Mouse (Mus musculus) cortical plate, adult 2 months (tissue): ENCODE results near the gene Kcnt2. TPM values are rescaled to one million over a fixed set of nuclear protein-coding genes. Genes with fewer than 3 reads are reported as not detected.

Experiments used
- H3K27ac ChIP-seq: fragments of 200-500 bp; 2 replicates; pipeline ENCODE4 v1.5.1; 2012; ENCODE audit warnings: low read length, control low read depth, inconsistent platforms; ENCODE audit not compliant: insufficient read depth
- H3K4me1 ChIP-seq: fragments of 200-500 bp; 2 replicates; pipeline ENCODE4 v1.6.1; 2011; ENCODE audit warnings: low read length; ENCODE audit not compliant: control insufficient read depth, insufficient read depth
- H3K4me3 ChIP-seq: fragments of 200-500 bp; 2 replicates; pipeline ENCODE4 v1.5.1; 2011; ENCODE audit warnings: mild to moderate bottlenecking, low read length, control low read depth; ENCODE audit not compliant: insufficient read depth
- CTCF ChIP-seq: fragments of 200-500 bp; IDR thresholded peaks from 2 replicates; pipeline ENCODE4 v1.5.1; 2011; ENCODE audit warnings: mild to moderate bottlenecking, control low read depth, low read length; ENCODE audit not compliant: insufficient read depth; ENCODE audit errors: extremely low read depth
- POLR2A ChIP-seq: fragments of 200-500 bp; IDR thresholded peaks from 2 replicates; pipeline ENCODE4 v1.6.1; 2011; ENCODE audit warnings: mild to moderate bottlenecking, low read length, control low read depth; ENCODE audit not compliant: insufficient read depth; ENCODE audit errors: extremely low read depth
- polyA plus RNA-seq: library from polyadenylated mRNA; depleted of rRNA; stranded (reverse); fragments of >200 nt; gene quantifications from 2 replicates; pipeline ENCODE4 v1.2.3, GENCODE M21; 2012

Gene Kcnt2
- polyA plus RNA-seq, 1 experiment, result 14.4 TPM

DNA sequence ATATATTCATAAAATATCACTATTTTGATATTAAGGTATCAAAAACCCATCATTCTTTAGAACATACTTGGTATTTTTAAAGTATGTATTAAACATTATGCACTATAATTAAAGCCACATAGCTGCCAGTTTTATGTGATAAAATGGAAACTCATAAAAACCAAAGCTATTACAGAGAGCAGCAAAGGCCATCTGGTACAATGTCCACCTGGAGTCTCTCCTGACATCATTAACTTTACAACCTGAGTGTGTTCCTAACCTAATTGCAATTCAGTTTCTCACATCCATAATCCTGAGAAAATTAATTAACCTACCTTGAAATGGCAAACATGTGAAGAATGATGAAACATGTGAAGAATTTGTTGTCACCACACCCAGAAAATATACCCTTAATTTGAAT, 288.9 kb downstream of the Kcnt2 start:
- TF ChIP-seq CTCF, result no peak
- TF ChIP-seq POLR2A, result no peak

DNA sequence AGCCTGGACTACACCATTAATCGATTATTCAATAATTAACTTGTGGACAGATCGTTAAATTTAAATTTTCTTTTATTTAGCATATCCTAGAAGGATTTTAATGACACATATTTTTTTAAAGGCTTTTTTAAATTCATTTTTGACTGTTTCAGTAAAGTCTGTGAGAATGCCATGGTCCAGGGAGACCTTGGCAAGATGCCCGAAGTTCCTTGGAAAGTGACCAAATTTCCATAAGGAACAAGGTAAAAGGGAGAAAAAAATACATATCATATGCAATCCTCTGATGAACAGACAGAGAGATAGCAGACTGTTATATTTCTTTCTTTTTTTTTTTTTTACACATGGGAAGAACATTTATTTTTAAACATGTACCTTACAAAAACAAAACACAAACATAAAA, 296.1 kb downstream of the Kcnt2 start:
- Histone ChIP-seq H3K4me1 (no peaks in the 10 kb centered on the region), H3K27ac (no peak overlapping the region), H3K4me3 (no peak overlapping the region)
- TF ChIP-seq POLR2A (no peak), CTCF (no peak)

More for the DNA sequence above, 288.9 kb downstream of the Kcnt2 start:
- H3K4me1 ChIP-seq, result no peaks in the 10 kb centered on the region
- no peak overlapping the region for H3K4me3 ChIP-seq
- no peak overlapping the region for H3K27ac ChIP-seq

- TF ChIP-seq CTCF (no peak), POLR2A (no peak)
Observed at GRCm38 (mm10) chr1:140548711-140549110, 302.8 kb downstream of the Kcnt2 start.

GRCm38 (mm10) chr1:140560801-140561200, 314.8 kb downstream of the Kcnt2 start:
- no peaks in the 10 kb centered on the region for H3K4me1 ChIP-seq

More at GRCm38 (mm10) chr1:140548711-140549110, 302.8 kb downstream of the Kcnt2 start:
- no peaks in the 10 kb centered on the region for H3K4me1 ChIP-seq
- no peak overlapping the region for H3K4me3 ChIP-seq
- no peak overlapping the region for H3K27ac ChIP-seq

GRCm38 (mm10) chr1:140572141-140572540, 326.2 kb downstream of the Kcnt2 start:
- Histone ChIP-seq H3K27ac (no peak overlapping the region), H3K4me1 (no peaks in the 10 kb centered on the region), H3K4me3 (no peak overlapping the region)
- TF ChIP-seq CTCF, result no peak
- TF ChIP-seq POLR2A, result no peak

More at GRCm38 (mm10) chr1:140560801-140561200, 314.8 kb downstream of the Kcnt2 start:
- H3K4me3 ChIP-seq, result no peak overlapping the region
- no peak overlapping the region for H3K27ac ChIP-seq
- TF ChIP-seq CTCF (no peak), POLR2A (no peak)

DNA sequence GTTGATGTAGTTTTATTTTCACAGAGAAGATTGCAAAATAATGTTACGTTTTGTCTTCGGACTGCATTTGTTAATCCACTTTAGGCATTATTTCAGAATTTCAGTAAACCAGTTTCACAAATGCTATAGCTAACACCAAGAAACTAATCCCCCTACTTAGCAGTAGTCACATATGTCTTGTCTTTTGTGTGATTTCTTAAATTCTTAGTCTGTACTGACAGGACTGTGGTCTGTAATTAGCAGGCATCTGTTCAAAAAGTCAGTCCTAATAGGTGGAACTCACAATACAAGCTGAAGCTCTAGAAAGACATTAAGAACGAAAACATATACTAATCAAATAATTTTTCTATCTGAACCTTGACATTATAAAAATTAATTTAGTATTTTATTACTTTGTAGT, 332.6 kb downstream of the Kcnt2 start:
- H3K27ac ChIP-seq, result no peak overlapping the region
- no peaks in the 10 kb centered on the region for H3K4me1 ChIP-seq
- H3K4me3 ChIP-seq, result no peak overlapping the region
- TF ChIP-seq CTCF (no peak), POLR2A (no peak)

DNA sequence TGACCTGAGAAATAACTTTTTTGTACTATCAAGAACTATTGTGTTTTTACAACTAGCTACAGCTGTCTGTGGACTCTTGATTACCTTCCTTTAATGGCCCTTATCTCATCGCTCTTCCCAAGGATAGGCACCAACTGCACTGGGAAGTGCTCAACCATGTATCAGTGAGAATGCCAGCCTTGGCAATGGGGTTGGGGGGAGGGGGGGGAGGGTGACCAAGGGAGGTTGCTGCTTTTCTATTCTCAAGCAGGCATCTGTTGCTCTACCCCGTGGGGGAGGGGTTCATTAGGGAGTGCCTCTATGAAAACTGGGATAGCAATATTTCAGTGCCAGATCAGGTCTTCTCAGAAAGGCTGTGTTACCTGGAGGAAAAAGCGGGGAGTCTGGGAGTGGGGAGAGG, 342.3 kb downstream of the Kcnt2 start:
- Histone ChIP-seq H3K4me1 (no peaks in the 10 kb centered on the region), H3K4me3 (no peak overlapping the region), H3K27ac (no peak overlapping the region)
- TF ChIP-seq POLR2A (no peak), CTCF (no peak)

GRCm38 (mm10) chr1:140608765-140609297, 362.9 kb downstream of the Kcnt2 start:
- Histone ChIP-seq H3K27ac (no peak overlapping the region), H3K4me1 (no peaks in the 10 kb centered on the region), H3K4me3 (no peak overlapping the region)
- no peak for TF ChIP-seq CTCF
- TF ChIP-seq POLR2A, result no peak

DNA sequence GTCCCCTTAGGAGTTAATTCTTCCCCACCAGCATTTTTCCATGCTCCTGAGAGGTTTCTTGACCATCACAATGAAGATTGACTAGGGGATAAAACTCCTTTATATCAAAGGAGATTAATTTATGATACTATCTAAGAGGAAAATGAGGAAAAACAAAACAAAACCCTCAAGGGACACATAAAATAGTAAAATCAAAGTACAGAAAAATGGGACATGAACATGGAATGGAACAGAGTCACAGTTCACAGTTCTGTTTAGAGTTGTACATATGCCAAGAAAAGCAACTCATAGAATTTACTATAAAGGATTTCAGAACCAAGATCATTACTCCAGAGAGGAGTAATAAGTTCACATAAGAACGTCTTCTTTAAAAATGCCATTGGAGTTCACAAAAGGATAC, 367.1 kb downstream of the Kcnt2 start:
- H3K4me1 ChIP-seq, result no peaks in the 10 kb centered on the region
- no peak overlapping the region for H3K4me3 ChIP-seq
- H3K27ac ChIP-seq, result no peak overlapping the region
- no peak for TF ChIP-seq POLR2A
- no peak for TF ChIP-seq CTCF

DNA sequence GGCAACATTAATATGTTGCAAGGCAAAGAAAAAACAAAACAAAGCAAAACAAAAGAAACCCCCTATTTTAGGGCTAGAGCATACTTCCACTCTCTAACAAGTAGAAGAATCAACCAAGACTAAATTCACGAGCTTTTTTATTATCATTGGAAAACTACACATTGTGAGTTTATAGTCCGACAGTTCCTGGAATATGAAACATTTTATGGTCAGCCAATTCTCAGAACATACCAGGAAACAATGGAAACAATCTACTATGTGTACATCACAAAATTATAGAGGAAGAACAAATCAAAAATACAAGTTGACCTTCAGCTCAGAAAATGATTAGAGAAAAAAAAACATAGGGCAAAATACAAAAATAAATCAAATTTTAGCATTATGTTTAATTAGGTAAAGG, 368.9 kb downstream of the Kcnt2 start:
- H3K4me1 ChIP-seq, result no peaks in the 10 kb centered on the region
- no peak overlapping the region for H3K4me3 ChIP-seq
- TF ChIP-seq POLR2A (no peak), CTCF (no peak)
- H3K27ac ChIP-seq, result no peak overlapping the region
